Mouse (Mus musculus): ENCODE measurements around the gene Lrrc29. TPM values are rescaled to one million over a fixed set of nuclear protein-coding genes. Genes with fewer than 3 reads are reported as not detected.

Lrrc29 gene
- total and polyA plus RNA-seq, 2 experiments from 2014 or later: 4.1 to 5.2 TPM

GRCm38 (mm10) chr8:105336373-105337130, 10.5 kb upstream of the Lrrc29 start:
- ATAC-seq: peak; percentile 67
- no peak overlapping the region for H3K9ac ChIP-seq (replicated peaks; ENCODE audit: low read length)
- H3K9me3 ChIP-seq (ENCODE audit: low read length): no peaks in the 10 kb centered on the region
- H3K4me3 ChIP-seq (ENCODE audit: low read length): no peak overlapping the region
- H3K27me3 ChIP-seq (ENCODE audit: insufficient read depth, low read length): no peaks in the 10 kb centered on the region
- no peak overlapping the region for H3K27ac ChIP-seq
- DNase-seq (ENCODE audit: low spot score): peak; percentile 51
- H3K4me1 ChIP-seq (ENCODE audit: insufficient read depth, low read length): no peaks in the 10 kb centered on the region
- TF ChIP-seq CTCF (IDR thresholded peaks at IDR 0.05; ENCODE audit: low read depth): no peak
- peak overlapping the region; percentile 1; the same call in 1 of the 2 replicates for H3K4me2 ChIP-seq (ENCODE audit: low read depth, low read length)
- 55% methylated on average over 32 of the region's 32 CpGs for WGBS
- no peaks in the 10 kb centered on the region for H3K36me3 ChIP-seq (ENCODE audit: insufficient read depth, low read length)

- ATAC-seq: no peak
- Histone ChIP-seq H3K9me3 (ENCODE audit: low read length) (no peaks in the 10 kb centered on the region), H3K9ac (replicated peaks; ENCODE audit: low read length) (no peak overlapping the region), H3K4me1 (ENCODE audit: insufficient read depth, low read length) (0 out of 2 replicates have a peak, but pooled peaks cover under 1% of the 10 kb centered on the region), H3K36me3 (ENCODE audit: insufficient read depth, low read length) (peaks cover 32% of the 10 kb centered on the region), H3K4me3 (ENCODE audit: low read length) (no peak overlapping the region), H3K4me2 (ENCODE audit: low read depth, low read length) (no peak overlapping the region), H3K27me3 (ENCODE audit: insufficient read depth, low read length) (no peaks in the 10 kb centered on the region), H3K27ac (no peak overlapping the region)
- no peak for TF ChIP-seq CTCF (IDR thresholded peaks at IDR 0.05; ENCODE audit: low read depth)
- no peak for DNase-seq (ENCODE audit: low spot score)
- WGBS: 83% methylated on average over 2 of the region's 2 CpGs
These were observed 6.4 kb upstream of the Lrrc29 start for GRCm38 (mm10) chr8:105332523-105332922.

GRCm38 (mm10) chr8:105331931-105332330, 5.9 kb upstream of the Lrrc29 start:
- Histone ChIP-seq H3K4me1 (ENCODE audit: insufficient read depth, low read length) (0 out of 2 replicates have a peak, but pooled peaks cover 6% of the 10 kb centered on the region), H3K4me3 (ENCODE audit: low read length) (no peak overlapping the region), H3K9me3 (ENCODE audit: low read length) (no peaks in the 10 kb centered on the region), H3K27me3 (ENCODE audit: insufficient read depth, low read length) (no peaks in the 10 kb centered on the region), H3K36me3 (ENCODE audit: insufficient read depth, low read length) (peaks cover 32% of the 10 kb centered on the region), H3K27ac (no peak overlapping the region), H3K4me2 (ENCODE audit: low read depth, low read length) (no peak overlapping the region), H3K9ac (replicated peaks; ENCODE audit: low read length) (no peak overlapping the region)
- no peak for TF ChIP-seq CTCF (IDR thresholded peaks at IDR 0.05; ENCODE audit: low read depth)
- WGBS: 94% methylated on average over 9 of the region's 9 CpGs
- no peak for ATAC-seq
- no peak for DNase-seq (ENCODE audit: low spot score)

GRCm38 (mm10) chr8:105331469-105331868, 5.4 kb upstream of the Lrrc29 start:
- H3K4me1 ChIP-seq (ENCODE audit: insufficient read depth, low read length): 0 out of 2 replicates have a peak, but pooled peaks cover 9% of the 10 kb centered on the region
- WGBS: 94% methylated on average over 22 of the region's 22 CpGs
- DNase-seq (ENCODE audit: low spot score) (no peak), ATAC-seq (no peak)
- H3K4me2 ChIP-seq (ENCODE audit: low read depth, low read length): no peak overlapping the region
- H3K27me3 ChIP-seq (ENCODE audit: insufficient read depth, low read length): no peaks in the 10 kb centered on the region
- no peak overlapping the region for H3K9ac ChIP-seq (replicated peaks; ENCODE audit: low read length)
- no peak overlapping the region for H3K4me3 ChIP-seq (ENCODE audit: low read length)
- TF ChIP-seq CTCF (IDR thresholded peaks at IDR 0.05; ENCODE audit: low read depth): no peak
- H3K27ac ChIP-seq: no peak overlapping the region
- H3K36me3 ChIP-seq (ENCODE audit: insufficient read depth, low read length): peaks cover 32% of the 10 kb centered on the region
- no peaks in the 10 kb centered on the region for H3K9me3 ChIP-seq (ENCODE audit: low read length)

GRCm38 (mm10) chr8:105330325-105330724, 4.2 kb upstream of the Lrrc29 start:
- no peak overlapping the region for H3K4me2 ChIP-seq (ENCODE audit: low read depth, low read length)
- no peaks in the 10 kb centered on the region for H3K9me3 ChIP-seq (ENCODE audit: low read length)
- DNase-seq (ENCODE audit: low spot score) (no peak), ATAC-seq (no peak)
- H3K27me3 ChIP-seq (ENCODE audit: insufficient read depth, low read length): no peaks in the 10 kb centered on the region
- WGBS: 95% methylated on average over 12 of the region's 12 CpGs
- peaks cover 32% of the 10 kb centered on the region for H3K36me3 ChIP-seq (ENCODE audit: insufficient read depth, low read length)
- H3K9ac ChIP-seq (replicated peaks; ENCODE audit: low read length): no peak overlapping the region
- no peak overlapping the region for H3K4me3 ChIP-seq (ENCODE audit: low read length)
- no peak overlapping the region for H3K27ac ChIP-seq
- TF ChIP-seq CTCF (IDR thresholded peaks at IDR 0.05; ENCODE audit: low read depth): no peak
- H3K4me1 ChIP-seq (ENCODE audit: insufficient read depth, low read length): peaks cover 11% of the 10 kb centered on the region

GRCm38 (mm10) chr8:105326968-105327367, 890 bp upstream of the Lrrc29 start:
- peak overlapping the region; percentile 95 for H3K4me2 ChIP-seq (ENCODE audit: low read depth, low read length)
- DNase-seq (ENCODE audit: low spot score): no peak

GRCm38 (mm10) chr8:105325641-105326093, 411 bp downstream of the Lrrc29 start:
- H3K9me3 ChIP-seq (ENCODE audit: low read length): no peaks in the 10 kb centered on the region
- H3K27ac ChIP-seq: peak overlapping the region; percentile 75; the same call in 1 of the 2 replicates
- DNase-seq (ENCODE audit: low spot score): peak; percentile 52
- no peak for TF ChIP-seq CTCF (IDR thresholded peaks at IDR 0.05; ENCODE audit: low read depth)
- H3K36me3 ChIP-seq (ENCODE audit: insufficient read depth, low read length): peaks cover 33% of the 10 kb centered on the region
- H3K4me3 ChIP-seq (ENCODE audit: low read length): peak overlapping the region; percentile 87
- peak overlapping the region; percentile 95 for H3K4me2 ChIP-seq (ENCODE audit: low read depth, low read length)
- H3K4me1 ChIP-seq (ENCODE audit: insufficient read depth, low read length): peaks cover 19% of the 10 kb centered on the region
- no peaks in the 10 kb centered on the region for H3K27me3 ChIP-seq (ENCODE audit: insufficient read depth, low read length)
- peak; percentile 58 for ATAC-seq
- WGBS: 0% methylated on average over 12 of the region's 12 CpGs
- H3K9ac ChIP-seq (replicated peaks; ENCODE audit: low read length): peak overlapping the region; percentile 89

More at GRCm38 (mm10) chr8:105326968-105327367, 890 bp upstream of the Lrrc29 start:
- H3K4me3 ChIP-seq (ENCODE audit: low read length): peak overlapping the region; percentile 87
- peaks cover 19% of the 10 kb centered on the region for H3K4me1 ChIP-seq (ENCODE audit: insufficient read depth, low read length)
- 37% methylated on average over 6 of the region's 6 CpGs for WGBS
- no peaks in the 10 kb centered on the region for H3K9me3 ChIP-seq (ENCODE audit: low read length)
- H3K27ac ChIP-seq: peak overlapping the region; percentile 77
- peak overlapping the region; percentile 89 for H3K9ac ChIP-seq (replicated peaks; ENCODE audit: low read length)
- H3K36me3 ChIP-seq (ENCODE audit: insufficient read depth, low read length): peaks cover 38% of the 10 kb centered on the region
- H3K27me3 ChIP-seq (ENCODE audit: insufficient read depth, low read length): no peaks in the 10 kb centered on the region
- ATAC-seq: no peak
- TF ChIP-seq CTCF (IDR thresholded peaks at IDR 0.05; ENCODE audit: low read depth): no peak

All from hindbrain, postnatal 0 days (tissue).